Mouse (Mus musculus): ENCODE results near the gene Epha5. TPM values are rescaled to one million over a fixed set of nuclear protein-coding genes. Genes with fewer than 3 reads are reported as not detected.

Epha5 gene
- polyA plus RNA-seq (2014; fragmentation: Nextera tagmentation; extraction: Ambion mirVana) = 52.0 and 55.7 TPM in 2 replicates

GRCm38 (mm10) chr5:84417062-84417879, at the start of gene Epha5:
Gene Epha5, minus strand, starts transcription at chr5:84417382.
- DNase-seq = peak; percentile 93
- H3K27me3 ChIP-seq (ENCODE audit: control insufficient read depth, insufficient read depth, low read length) = peaks cover 5% of the 10 kb centered on the region; the same call in 1 of the 2 replicates
- WGBS = under 1% methylated on average over 67 of the region's 67 CpGs
- no peaks in the 10 kb centered on the region for H3K9me3 ChIP-seq (ENCODE audit: control insufficient read depth, low read length)
- peak within 1 kb of the TSS; percentile 77 for H3K4me2 ChIP-seq (ENCODE audit: low read length)
- H3K27ac ChIP-seq (replicated peaks; ENCODE audit: low read depth, low read length) = peak within 1 kb of the TSS; percentile 93
- H3K36me3 ChIP-seq (ENCODE audit: control insufficient read depth, insufficient read depth, low read length) = no peaks in the 10 kb centered on the region
- 0 out of 2 replicates have a peak, but pooled peaks cover 3% of the 10 kb centered on the region for H3K4me1 ChIP-seq (ENCODE audit: control insufficient read depth, insufficient read depth, low read length)
- peak; percentile 94 for ATAC-seq (ENCODE audit: low FRiP score, low TSS enrichment)
- peak within 1 kb of the TSS; percentile 75 for H3K4me3 ChIP-seq (replicated peaks; ENCODE audit: low read depth, low read length)
- H3K9ac ChIP-seq (replicated peaks; ENCODE audit: low read length) = peak within 1 kb of the TSS; percentile 82

- Histone ChIP-seq H3K36me3 (ENCODE audit: control insufficient read depth, insufficient read depth, low read length) (no peaks in the 10 kb centered on the region), H3K9ac (replicated peaks; ENCODE audit: low read length) (no peak overlapping the region), H3K27me3 (ENCODE audit: control insufficient read depth, insufficient read depth, low read length) (no peaks in the 10 kb centered on the region), H3K4me1 (ENCODE audit: control insufficient read depth, insufficient read depth, low read length) (no peaks in the 10 kb centered on the region), H3K4me2 (ENCODE audit: low read length) (no peak overlapping the region), H3K9me3 (ENCODE audit: control insufficient read depth, low read length) (no peaks in the 10 kb centered on the region), H3K27ac (replicated peaks; ENCODE audit: low read depth, low read length) (no peak overlapping the region), H3K4me3 (replicated peaks; ENCODE audit: low read depth, low read length) (no peak overlapping the region)
- DNase-seq = no peak
- no peak for ATAC-seq (ENCODE audit: low FRiP score, low TSS enrichment)
- WGBS = 59% methylated on average over 3 of the region's 3 CpGs
These were observed 39.0 kb upstream of the Epha5 start for GRCm38 (mm10) chr5:84456216-84456615.

GRCm38 (mm10) chr5:84454641-84455040, 37.5 kb upstream of the Epha5 start:
- DNase-seq (no peak), ATAC-seq (ENCODE audit: low FRiP score, low TSS enrichment) (no peak)
- H3K27me3 ChIP-seq (ENCODE audit: control insufficient read depth, insufficient read depth, low read length) = no peaks in the 10 kb centered on the region
- no peaks in the 10 kb centered on the region for H3K4me1 ChIP-seq (ENCODE audit: control insufficient read depth, insufficient read depth, low read length)
- H3K27ac ChIP-seq (replicated peaks; ENCODE audit: low read depth, low read length) = no peak overlapping the region
- WGBS = 79% methylated on average over 4 of the region's 4 CpGs
- no peaks in the 10 kb centered on the region for H3K36me3 ChIP-seq (ENCODE audit: control insufficient read depth, insufficient read depth, low read length)
- no peak overlapping the region for H3K4me2 ChIP-seq (ENCODE audit: low read length)
- no peaks in the 10 kb centered on the region for H3K9me3 ChIP-seq (ENCODE audit: control insufficient read depth, low read length)
- no peak overlapping the region for H3K9ac ChIP-seq (replicated peaks; ENCODE audit: low read length)
- no peak overlapping the region for H3K4me3 ChIP-seq (replicated peaks; ENCODE audit: low read depth, low read length)

DNA sequence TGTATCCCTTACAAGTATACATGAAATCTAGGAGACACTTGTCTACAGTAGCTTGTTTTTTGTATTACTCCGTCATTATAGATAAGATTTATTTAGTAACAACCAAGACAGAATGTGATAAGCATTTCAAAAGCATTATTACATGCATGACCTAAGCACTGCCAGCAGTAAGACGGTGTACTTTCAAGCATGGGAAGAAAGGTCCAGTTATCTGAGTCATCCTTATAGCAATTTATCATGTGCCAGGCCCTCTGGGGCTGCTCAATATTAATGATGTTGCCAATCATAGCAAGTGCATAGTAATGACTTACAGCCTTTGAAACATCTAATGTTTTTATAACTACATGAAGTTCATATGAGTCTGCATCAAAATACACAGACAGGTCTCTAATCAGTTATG, 36.7 kb upstream of the Epha5 start:
- Histone ChIP-seq H3K4me2 (ENCODE audit: low read length) (no peak overlapping the region), H3K9me3 (ENCODE audit: control insufficient read depth, low read length) (no peaks in the 10 kb centered on the region), H3K27ac (replicated peaks; ENCODE audit: low read depth, low read length) (no peak overlapping the region), H3K4me1 (ENCODE audit: control insufficient read depth, insufficient read depth, low read length) (no peaks in the 10 kb centered on the region), H3K9ac (replicated peaks; ENCODE audit: low read length) (no peak overlapping the region), H3K36me3 (ENCODE audit: control insufficient read depth, insufficient read depth, low read length) (no peaks in the 10 kb centered on the region), H3K27me3 (ENCODE audit: control insufficient read depth, insufficient read depth, low read length) (no peaks in the 10 kb centered on the region), H3K4me3 (replicated peaks; ENCODE audit: low read depth, low read length) (no peak overlapping the region)
- peak; percentile 13 for DNase-seq
- no peak for ATAC-seq (ENCODE audit: low FRiP score, low TSS enrichment)
- WGBS = 50% methylated on average over 2 of the region's 2 CpGs

- Histone ChIP-seq H3K27ac (replicated peaks; ENCODE audit: low read depth, low read length) (no peak overlapping the region), H3K4me2 (ENCODE audit: low read length) (no peak overlapping the region), H3K27me3 (ENCODE audit: control insufficient read depth, insufficient read depth, low read length) (no peaks in the 10 kb centered on the region), H3K36me3 (ENCODE audit: control insufficient read depth, insufficient read depth, low read length) (no peaks in the 10 kb centered on the region), H3K9me3 (ENCODE audit: control insufficient read depth, low read length) (no peaks in the 10 kb centered on the region), H3K9ac (replicated peaks; ENCODE audit: low read length) (no peak overlapping the region), H3K4me1 (ENCODE audit: control insufficient read depth, insufficient read depth, low read length) (no peaks in the 10 kb centered on the region), H3K4me3 (replicated peaks; ENCODE audit: low read depth, low read length) (no peak overlapping the region)
- DNase-seq = no peak
- 94% methylated on average over 2 of the region's 2 CpGs for WGBS
- no peak for ATAC-seq (ENCODE audit: low FRiP score, low TSS enrichment)
These were observed 23.1 kb upstream of the Epha5 start for GRCm38 (mm10) chr5:84440232-84440631.

DNA sequence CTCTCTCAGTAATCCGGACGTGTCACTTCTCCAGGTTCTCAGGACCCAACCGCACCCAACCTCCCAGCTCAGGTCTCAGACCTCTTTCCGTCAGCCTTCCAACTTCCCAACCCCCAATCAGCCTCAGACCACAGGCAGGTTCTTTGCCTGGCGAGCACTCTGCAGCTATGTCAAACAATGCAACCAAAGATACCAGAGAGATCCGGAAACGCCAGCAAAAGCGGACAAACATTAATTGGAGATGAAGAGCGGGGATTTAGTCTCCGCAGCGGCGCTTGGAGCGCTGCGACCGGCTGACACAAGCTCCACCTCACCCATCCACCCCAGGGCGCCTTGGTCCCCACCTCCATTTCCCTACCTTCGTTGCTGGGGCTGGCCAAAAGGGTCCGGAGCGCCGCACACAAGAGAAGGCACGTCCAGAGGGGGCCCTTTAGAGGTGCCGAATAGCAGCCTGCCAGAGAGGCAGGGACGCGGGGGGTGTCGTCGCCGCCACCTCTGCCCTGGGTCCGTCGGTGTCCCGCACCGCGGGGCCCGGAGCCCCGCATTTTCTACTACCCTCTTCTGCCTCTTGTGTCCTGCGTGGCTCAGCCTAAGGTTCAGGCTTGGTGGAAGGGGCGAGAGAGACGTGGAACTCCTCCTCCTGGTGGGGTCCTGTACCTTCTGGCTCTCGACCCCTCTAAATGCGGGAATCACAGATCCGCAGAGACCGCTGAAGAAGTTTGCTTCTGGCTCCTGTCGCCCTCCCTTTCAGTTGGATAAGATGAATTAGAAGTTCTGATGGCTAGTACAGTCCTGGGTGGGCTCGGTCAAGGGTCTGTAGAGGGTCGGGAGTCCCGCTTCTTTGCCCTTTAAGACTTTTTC, 991 bp downstream of the Epha5 start:
- Histone ChIP-seq H3K36me3 (ENCODE audit: control insufficient read depth, insufficient read depth, low read length) (no peaks in the 10 kb centered on the region), H3K4me1 (ENCODE audit: control insufficient read depth, insufficient read depth, low read length) (0 out of 2 replicates have a peak, but pooled peaks cover 3% of the 10 kb centered on the region), H3K4me2 (ENCODE audit: low read length) (peak overlapping the region; percentile 77), H3K4me3 (replicated peaks; ENCODE audit: low read depth, low read length) (peak overlapping the region; percentile 75), H3K9me3 (ENCODE audit: control insufficient read depth, low read length) (no peaks in the 10 kb centered on the region), H3K27ac (replicated peaks; ENCODE audit: low read depth, low read length) (peak overlapping the region; percentile 93), H3K27me3 (ENCODE audit: control insufficient read depth, insufficient read depth, low read length) (peaks cover 5% of the 10 kb centered on the region; the same call in 1 of the 2 replicates), H3K9ac (replicated peaks; ENCODE audit: low read length) (peak overlapping the region; percentile 82)
- WGBS = under 1% methylated on average over 45 of the region's 45 CpGs
- ATAC-seq (ENCODE audit: low FRiP score, low TSS enrichment) (peak; percentile 26), DNase-seq (peak; percentile 72)

- peak overlapping the region; percentile 82 for H3K9ac ChIP-seq (replicated peaks; ENCODE audit: low read length)
- no peaks in the 10 kb centered on the region for H3K36me3 ChIP-seq (ENCODE audit: control insufficient read depth, insufficient read depth, low read length)
- 0 out of 2 replicates have a peak, but pooled peaks cover 3% of the 10 kb centered on the region for H3K4me1 ChIP-seq (ENCODE audit: control insufficient read depth, insufficient read depth, low read length)
- peak overlapping the region; percentile 77 for H3K4me2 ChIP-seq (ENCODE audit: low read length)
- H3K9me3 ChIP-seq (ENCODE audit: control insufficient read depth, low read length) = no peaks in the 10 kb centered on the region
- WGBS = 5% methylated on average over 8 of the region's 8 CpGs
- peak overlapping the region; percentile 75 for H3K4me3 ChIP-seq (replicated peaks; ENCODE audit: low read depth, low read length)
- DNase-seq = peak; percentile 60
- peak overlapping the region; percentile 93 for H3K27ac ChIP-seq (replicated peaks; ENCODE audit: low read depth, low read length)
- no peak for ATAC-seq (ENCODE audit: low FRiP score, low TSS enrichment)
- peaks cover 5% of the 10 kb centered on the region; the same call in 1 of the 2 replicates for H3K27me3 ChIP-seq (ENCODE audit: control insufficient read depth, insufficient read depth, low read length)
These were observed 2.2 kb downstream of the Epha5 start for GRCm38 (mm10) chr5:84414931-84415431.

DNA sequence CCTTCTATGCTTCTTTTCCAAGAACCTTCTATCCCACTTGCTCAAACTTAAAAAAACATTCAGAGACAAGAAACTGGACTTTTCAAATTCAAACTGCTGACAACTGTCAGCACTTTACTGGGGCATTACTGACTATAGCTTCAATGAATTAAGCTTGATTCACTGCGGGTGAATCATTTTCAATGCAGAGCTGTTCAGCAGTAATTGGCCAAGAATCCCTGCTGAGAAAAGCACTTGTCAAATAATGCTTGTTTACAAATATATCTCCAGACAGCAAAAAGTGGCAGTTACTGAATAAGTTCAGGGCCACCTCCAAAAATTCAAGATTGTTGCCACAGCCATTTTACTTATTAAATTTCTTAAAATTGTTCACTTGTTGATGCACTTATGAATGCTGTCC, 4.2 kb downstream of the Epha5 start:
- Histone ChIP-seq H3K9ac (replicated peaks; ENCODE audit: low read length) (no peak overlapping the region), H3K4me1 (ENCODE audit: control insufficient read depth, insufficient read depth, low read length) (0 out of 2 replicates have a peak, but pooled peaks cover 3% of the 10 kb centered on the region), H3K27ac (replicated peaks; ENCODE audit: low read depth, low read length) (no peak overlapping the region), H3K4me3 (replicated peaks; ENCODE audit: low read depth, low read length) (peak overlapping the region; percentile 19), H3K9me3 (ENCODE audit: control insufficient read depth, low read length) (no peaks in the 10 kb centered on the region), H3K27me3 (ENCODE audit: control insufficient read depth, insufficient read depth, low read length) (peaks cover 5% of the 10 kb centered on the region; the same call in 1 of the 2 replicates), H3K4me2 (ENCODE audit: low read length) (peak overlapping the region; percentile 40), H3K36me3 (ENCODE audit: control insufficient read depth, insufficient read depth, low read length) (no peaks in the 10 kb centered on the region)
- no peak for ATAC-seq (ENCODE audit: low FRiP score, low TSS enrichment)
- WGBS = 3% methylated on average over 1 of the region's 1 CpGs
- DNase-seq = peak; percentile 37

Measured in midbrain, embryonic 14.5 days (tissue).